Mouse (Mus musculus): ENCODE measurements around the gene Gmps.

Gmps gene

GRCm38 (mm10) chr3:63975955-63976908 lies at the start of gene Gmps:
Gene Gmps (plus strand): TSS chr3:63976106.
- DNase-seq (ENCODE audit: low spot score in 2 of 2), result peak; percentile 91 to 95

DNA sequence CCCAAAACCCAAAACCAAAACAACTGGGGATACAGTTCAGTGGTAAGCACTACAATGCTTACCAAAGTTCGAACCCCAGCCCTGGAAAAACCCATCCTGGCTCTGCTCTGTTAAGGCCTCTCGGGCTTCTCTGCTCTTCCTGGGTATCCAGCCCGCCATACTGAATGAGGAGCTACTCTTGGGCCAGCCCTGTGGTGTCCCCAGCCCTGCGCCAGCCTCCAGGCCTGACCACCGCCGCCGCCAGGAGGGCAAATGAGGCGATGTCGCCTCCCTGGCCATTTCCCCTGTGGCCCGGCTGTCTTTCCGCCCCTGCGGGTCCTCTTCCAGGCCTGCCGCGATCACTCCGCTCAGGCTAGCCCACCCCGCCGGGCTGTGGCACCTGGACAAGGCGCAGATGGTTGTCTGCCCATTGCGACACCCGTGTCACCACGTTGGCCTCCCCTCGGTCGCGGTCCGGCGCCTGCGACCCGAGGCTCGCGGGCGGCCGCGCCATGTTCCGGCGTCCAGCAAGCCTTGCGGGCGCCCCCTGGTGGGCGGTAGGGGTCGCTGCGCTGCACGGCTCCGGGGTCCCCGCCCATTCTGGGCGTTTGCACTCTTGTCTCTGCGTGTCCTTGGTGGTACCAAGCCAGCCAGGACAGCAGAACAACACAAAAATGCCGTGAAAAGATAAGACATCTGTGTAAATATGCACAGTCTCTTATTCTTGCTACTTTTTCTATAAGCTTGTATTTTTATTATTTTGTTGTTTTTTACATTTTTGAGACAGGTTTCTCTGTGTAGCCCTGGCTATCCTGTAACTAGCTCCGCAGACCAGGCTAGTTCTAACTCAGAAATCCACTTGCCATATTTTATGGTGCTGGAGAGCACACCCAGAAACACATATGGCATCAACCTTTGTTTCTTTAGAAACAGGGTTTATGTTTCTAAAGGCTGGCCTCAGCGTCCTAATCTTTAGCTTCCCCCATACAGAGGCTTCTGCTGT lies 46.7 kb upstream of the Gmps start, which contains the start of gene E130311K13Rik:
Gene E130311K13Rik (minus strand): TSS at position 595 of the 982 bp plus-strand sequence.
- DNase-seq (ENCODE audit: low spot score in 2 of 2), result peak; percentile 85 to 92

GRCm38 (mm10) chr3:63938928-63939327 lies 37.0 kb upstream of the Gmps start:
- no peak for DNase-seq (ENCODE audit: low spot score in 2 of 2)

- DNase-seq (ENCODE audit: low spot score in 2 of 2), result no peak
Observed at GRCm38 (mm10) chr3:63941204-63941850, 34.6 kb upstream of the Gmps start.

DNA sequence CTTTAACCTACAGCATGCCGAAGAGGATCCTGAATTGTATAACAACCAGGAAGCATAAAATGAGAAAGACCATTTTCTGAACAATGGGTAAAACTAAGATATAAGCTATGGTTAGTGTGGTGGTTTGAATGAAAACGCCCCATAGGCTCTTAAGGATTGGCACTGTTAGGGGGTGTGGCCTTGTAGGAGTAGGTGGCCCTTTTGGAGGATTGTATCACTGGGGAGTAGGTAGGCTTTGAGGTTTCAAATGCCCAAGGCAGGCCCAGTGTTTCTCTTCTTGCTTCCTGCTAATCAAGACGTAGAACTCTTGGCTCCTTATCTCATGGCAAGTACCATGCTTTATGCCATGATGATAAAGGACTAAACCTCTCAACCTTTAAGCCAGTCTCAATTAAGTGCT lies 26.1 kb upstream of the Gmps start:
- no peak for DNase-seq (ENCODE audit: low spot score in 2 of 2)

- DNase-seq (ENCODE audit: low spot score in 2 of 2), result no peak
Observed at GRCm38 (mm10) chr3:63963421-63964099, 12.3 kb upstream of the Gmps start.

GRCm38 (mm10) chr3:63964100-63964921 lies 11.6 kb upstream of the Gmps start, which contains the start of gene Slc33a1:
Gene Slc33a1 (minus strand): TSS chr3:63964768.
- DNase-seq (ENCODE audit: low spot score in 2 of 2), result peak; percentile 99

DNA sequence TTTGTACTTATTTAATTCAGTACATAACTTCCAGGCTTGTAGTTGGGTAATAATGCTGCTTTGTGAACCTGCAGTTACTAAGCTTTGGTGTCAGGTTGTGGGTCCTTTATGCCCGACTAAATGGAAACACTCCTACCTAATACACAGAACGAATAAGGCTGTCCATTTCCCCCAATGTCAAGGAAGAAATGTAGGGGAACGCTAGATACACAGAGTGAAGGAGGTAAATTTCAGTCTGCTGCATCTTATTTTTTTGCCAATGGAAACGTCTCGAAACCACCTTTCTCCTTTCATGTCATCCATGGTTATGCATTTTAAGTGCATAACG lies 11.0 kb upstream of the Gmps start:
- DNase-seq (ENCODE audit: low spot score in 2 of 2), result no peak

- DNase-seq (ENCODE audit: low spot score in 2 of 2), result no peak
Observed at GRCm38 (mm10) chr3:63965929-63966328, 10.0 kb upstream of the Gmps start.

DNA sequence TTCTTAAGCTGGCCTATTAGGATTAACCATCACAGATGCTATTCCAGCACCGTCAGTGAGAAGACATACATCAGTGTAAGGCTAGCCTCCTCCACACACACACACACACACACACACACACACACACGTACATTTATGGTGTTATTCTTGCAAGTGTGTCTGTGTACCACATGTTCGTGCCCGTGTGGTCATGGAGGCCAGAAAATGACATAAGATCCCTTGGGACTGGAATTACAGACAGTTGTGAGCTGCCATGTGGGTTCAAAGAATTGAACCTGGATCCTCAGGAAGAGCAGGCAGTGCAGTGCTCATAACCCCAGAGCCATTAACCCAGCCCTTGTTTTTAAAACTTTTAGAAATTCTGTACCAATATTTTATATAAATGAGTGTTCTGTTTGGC lies 2.0 kb downstream of the Gmps start:
- DNase-seq (ENCODE audit: low spot score in 2 of 2), result no peak

- no peak for DNase-seq (ENCODE audit: low spot score in 2 of 2)
Observed at GRCm38 (mm10) chr3:63986656-63987055, 10.8 kb downstream of the Gmps start.

- DNase-seq (ENCODE audit: low spot score in 2 of 2), result no peak
Observed at GRCm38 (mm10) chr3:63988722-63989440, 13.0 kb downstream of the Gmps start.

DNA sequence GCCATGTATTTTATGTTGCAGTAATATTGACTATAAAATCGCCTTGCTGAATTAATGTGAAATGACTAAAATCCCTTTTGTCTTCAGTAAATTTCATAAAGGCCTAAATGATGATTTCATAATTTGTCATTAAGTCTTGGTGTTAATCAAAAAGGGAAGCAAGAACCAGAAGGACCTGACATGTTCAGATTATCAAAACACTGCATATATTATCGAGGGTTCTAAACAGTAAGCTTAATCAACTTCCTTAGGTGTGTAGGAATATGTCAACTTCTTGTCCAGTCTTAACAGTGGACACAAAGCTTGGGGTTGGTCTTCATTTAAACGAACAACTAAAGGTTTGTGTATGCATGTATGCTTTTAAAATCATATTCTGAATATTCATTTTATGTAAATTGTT lies 45.5 kb downstream of the Gmps start:
- no peak for DNase-seq (ENCODE audit: low spot score in 2 of 2)

DNA sequence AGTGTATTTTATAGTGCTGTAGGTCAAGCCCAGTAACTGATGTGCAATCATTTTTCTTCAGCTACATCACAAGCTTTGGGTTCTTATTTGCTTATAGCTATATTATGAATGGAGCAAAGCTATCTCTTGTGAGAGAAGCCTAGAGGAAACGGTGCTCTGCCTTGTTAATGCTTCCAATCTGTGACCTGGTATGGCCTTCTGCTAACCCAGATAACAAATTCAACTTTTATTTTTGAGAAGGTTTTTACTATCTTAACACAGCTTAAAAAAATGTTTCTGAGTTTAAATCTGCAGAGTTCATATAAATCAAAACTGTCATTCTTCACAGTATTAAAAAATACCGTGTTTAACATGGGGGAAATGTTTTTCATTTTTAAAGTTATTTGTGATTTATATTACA lies 46.0 kb downstream of the Gmps start:
- DNase-seq (ENCODE audit: low spot score in 2 of 2), result no peak

- DNase-seq (ENCODE audit: low spot score in 2 of 2), result no peak
Observed at GRCm38 (mm10) chr3:64029846-64030245, 53.9 kb downstream of the Gmps start.

DNA sequence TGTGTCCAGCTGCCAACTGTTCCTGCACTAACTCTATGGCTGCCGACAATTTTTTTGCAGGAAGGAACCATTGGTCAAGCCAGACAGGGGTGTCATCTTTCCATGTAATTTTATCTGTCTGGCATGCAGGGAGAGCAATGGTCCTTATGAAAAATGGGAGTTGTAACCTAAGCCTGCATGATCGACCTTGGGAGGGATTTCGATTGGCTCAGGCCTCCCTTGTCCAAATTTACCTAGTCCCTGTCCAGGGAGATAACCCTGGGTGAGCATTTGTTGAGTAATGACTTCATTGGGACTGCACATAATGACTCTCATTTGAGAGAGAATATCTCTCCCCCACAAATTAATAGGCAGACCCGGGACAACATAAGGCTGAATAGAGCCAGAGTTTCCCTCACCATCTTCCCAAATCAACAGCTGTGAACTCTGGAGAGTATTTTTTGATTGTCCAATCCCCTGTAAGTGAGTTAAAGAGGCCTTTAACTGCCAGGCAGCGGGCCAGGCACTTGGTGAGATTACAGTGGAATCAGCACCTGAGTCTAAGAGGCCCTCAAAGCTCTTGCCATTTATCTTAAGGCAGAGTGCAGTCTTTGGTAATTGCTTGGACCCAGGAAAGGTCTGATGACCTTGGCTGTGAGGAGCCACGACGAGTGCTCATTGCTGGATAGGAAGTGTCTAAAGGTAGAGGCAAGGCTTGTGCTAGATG lies 62.4 kb downstream of the Gmps start:
- DNase-seq (ENCODE audit: low spot score in 2 of 2), result no peak

DNA sequence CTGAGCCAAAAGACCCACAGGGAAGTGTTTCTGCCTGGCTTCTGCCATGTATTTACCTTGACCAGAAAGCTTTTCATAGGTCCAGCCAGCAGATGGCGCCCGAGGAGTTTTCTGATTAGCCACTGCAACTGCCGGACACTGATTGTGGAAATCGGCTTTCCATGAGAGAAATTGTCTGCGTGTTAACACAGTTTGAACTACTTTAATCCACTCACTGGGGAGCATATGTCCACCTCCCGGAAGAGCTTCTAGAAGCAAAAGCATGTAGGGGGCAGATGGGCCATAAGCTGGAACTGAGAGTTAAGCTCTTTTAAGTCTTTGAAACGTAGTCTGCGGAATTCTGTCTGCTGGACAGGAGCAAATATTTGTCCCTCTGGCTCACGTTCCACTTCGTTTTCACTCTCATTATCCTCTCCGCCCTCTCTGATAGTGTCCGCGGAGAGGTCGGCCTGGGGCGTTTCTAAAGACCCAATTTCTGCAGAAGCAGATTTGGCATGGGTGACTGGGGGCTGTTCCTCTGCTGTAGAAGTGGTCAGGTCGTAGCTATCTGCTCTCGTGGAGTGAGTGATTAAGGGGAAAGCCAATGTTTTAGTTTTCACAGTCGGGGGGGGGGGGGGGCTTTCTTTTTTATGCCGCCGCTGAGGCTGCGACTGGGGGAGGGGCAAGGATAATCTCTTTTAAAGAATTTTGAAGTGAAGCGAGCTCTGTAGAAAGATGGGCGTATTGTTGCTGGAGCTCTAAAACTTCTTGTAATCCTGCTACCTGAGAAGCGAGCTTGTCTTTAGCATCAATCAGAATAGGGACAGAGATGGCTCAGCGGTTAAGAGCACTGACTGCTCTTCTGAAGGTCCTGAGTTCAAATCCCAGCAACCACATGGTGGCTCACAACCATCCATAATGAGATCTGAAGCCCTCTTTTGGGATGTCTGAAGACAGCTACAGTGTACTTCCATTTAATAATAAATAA lies 64.2 kb downstream of the Gmps start:
- peak; percentile 46 to 75 for DNase-seq (ENCODE audit: low spot score in 2 of 2)
